Mouse (Mus musculus) telencephalon, adult 2 months (tissue): ENCODE measurements around the gene Rcsd1.
"Not testable (repeated sequence)": the region's sequence is repeated elsewhere in the genome, so short reads cannot be mapped to it uniquely, and the experiment has no call there.

Experiments
- DNase-seq: peaks from one replicate; pipeline ENCODE4 v3.0.0-alpha.2; 2011; ENCODE audit warnings: low read depth, low spot score

Rcsd1 gene

DNA sequence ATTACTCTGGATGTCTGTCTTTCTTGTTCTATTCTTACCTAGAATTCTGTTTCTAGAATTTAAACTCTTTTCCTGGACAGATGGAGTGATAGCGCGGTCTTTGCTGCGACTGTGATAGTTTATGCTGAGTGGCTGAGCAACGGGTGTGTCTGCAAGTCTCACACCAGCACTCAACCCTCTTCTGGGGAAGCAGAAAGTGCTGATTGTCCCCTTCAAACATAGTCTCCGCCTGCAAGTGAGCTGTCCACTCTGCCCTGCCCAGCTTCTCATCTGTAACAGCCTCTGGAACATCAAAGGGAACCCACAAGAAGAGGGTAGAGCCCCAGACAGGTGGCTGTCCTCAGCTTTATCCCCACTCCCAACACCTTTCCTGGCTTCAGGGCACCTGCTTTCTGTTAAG lies 19.7 kb downstream of the Rcsd1 start:
- no peak for DNase-seq

DNA sequence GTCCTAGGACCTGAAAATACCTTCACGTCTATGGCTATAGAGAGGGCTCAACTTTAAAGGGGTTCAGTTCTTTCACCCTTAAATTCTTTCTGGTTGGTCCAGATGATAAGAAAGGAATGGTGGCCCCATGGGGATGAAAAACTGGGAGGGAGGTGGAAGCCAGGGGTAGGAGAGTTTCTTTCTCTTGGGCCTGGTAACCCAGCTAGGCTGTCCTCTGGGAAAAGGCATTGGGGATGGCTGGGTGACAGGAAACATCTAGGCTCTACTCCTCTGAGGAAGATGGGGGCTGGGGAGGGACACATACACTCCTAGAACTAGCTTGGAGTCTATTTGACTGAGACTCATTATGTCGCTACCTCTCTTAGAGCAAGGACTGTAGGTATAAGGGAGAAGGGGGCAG lies 21.7 kb downstream of the Rcsd1 start:
- DNase-seq = no peak

DNA sequence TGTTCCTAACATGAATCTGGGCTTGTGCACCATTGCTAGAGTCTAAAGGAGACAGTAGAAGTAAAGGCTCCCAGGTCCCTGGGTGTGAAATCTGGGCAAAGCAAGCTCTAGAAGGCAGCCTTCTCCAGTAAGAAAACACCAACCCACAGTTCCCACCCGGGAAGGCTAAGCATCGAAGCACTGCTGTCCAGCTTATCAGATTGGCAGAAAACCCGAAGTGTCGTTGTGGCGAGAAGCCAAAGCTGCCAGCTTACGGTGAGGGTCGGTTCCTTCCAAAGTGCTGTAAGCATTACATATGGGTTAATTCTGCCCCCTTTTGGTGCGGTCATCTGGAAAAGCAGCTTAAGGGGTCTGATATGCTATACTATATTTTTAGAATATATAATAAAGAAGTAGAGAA lies 22.6 kb downstream of the Rcsd1 start:
- DNase-seq = no peak

DNA sequence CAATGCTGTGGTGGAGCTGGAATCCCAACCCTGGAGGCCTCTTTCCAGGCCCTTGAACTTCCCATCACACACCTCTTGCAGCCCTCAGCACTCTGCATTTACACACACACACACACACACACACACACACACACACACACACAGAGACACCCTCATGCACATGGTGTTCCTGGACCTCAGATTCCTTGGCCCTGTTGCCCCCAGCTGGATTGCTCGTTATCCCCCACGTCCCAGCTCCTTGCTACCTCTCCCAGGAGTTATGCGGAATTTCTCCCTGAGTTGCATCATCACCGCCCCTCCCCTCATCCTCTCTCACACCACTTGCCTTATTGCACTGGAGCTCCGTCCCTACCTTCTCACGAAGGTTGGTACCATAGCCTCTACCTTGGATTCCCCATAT lies 23.2 kb downstream of the Rcsd1 start:
- no peak for DNase-seq

DNA sequence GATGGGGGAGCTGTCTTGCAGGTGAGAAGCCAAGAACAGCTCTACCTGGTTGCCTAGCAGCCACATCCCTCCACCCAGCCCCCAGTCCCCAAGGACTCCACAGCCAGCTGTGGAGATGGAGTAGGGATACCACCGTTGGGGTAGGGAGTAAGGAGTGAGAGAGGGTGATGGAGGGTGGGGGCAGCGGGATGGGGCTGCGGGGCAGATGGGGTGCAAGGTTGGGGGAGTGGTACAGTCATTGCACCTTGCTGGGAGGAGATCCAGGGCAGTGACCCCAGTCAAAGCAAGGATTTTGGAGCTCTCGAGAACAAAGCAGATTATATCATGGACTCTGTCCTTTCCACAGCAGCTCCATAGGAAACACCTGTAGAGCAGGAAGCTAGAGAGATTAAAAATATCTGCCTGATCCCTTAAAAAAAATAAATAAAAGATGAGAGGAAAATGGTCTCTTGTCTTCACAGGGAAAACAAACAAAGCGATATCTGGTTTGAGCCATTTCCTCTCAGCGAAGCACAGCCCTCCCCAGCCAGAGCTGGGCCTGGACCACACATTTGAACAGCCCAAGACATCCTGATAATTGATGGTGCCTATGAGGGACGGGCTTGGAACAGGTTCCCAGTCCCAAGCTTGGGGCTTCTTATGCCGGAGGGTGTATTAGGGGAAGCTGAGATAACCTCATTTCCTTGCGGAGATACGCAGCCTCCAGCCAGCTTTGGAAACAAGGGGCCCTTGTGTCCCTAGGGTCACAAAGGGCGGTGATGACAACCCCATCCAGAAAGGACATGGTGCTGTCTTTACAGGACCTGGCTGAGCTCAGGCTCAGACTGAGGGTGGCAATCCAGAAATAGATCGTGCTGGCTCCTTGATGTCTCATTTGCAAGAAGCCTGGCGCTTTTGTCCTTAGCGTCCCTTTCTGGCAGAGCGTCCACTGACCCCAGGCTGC lies 25.0 kb downstream of the Rcsd1 start:
- DNase-seq = no peak

DNA sequence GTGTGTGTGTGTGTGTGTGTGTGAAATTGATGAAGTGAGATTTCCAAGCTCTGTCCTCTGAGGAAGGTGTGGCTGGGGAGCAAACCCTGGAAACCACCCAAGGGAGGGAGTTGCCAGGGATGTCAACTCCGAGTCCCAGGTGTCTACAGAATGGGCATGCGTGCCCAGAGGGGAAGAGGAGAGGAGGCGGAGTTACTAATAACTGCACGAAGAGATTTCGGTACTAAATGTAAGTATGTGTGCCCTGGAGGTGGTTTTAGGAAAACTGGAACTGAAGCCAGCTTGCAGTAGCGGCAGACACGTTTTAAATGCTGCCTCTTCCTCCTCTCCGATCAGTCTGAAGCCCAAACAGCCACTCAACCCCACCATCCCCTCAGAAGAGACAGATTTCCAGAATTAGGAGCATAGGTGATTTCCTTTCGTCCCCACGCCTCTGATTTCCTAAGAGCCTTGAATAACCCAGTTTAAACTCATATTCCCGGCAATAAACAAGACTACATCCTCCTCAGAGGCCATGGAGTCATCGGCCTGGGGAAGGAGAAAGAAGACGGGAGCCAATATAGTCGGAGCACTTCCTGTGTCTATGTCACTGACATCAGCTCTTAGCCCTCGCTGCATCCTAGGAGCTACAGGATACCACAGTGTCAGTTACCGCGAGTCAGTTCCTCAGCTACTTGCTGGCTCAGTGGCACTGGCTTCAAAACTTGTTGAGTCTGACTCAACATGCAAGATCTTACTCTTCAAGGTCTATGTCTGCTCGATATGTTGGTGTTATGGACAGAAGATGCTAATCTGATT lies 27.3 kb downstream of the Rcsd1 start:
- DNase-seq = no peak

DNA sequence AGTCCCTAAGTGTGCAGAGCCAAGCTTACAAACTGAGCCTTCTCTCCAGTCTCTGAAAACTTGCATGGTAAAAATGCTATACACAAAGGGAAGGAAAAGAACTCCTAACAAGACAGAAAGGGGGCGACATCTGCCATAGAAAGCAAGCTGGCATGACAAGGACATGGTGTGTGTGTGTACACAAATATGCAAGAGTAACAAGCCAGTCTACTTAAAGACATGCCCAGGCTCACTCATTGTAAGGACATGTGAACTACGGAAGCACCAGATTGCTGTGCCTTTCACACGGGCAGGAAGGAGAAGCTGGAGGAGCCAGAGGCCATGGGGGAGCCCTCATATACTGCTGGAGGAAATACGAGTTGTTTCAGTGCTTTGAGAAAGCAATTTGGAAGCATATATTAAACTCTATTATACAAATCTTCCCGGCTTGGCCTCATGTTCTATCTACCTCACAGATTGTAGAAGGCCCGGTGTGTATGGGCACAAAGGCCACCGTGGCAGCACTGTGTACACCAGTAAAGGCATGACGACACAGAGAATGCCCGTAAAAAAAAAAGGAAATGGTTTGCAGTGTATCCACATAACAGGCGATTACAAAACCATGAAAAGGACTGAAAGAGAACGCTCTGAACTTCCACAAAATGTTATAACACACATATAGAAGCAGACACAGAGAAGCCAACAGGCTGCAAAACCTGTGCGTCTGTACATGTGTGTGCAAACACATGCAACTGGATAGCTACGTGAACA lies 28.3 kb downstream of the Rcsd1 start:
- DNase-seq = no peak

DNA sequence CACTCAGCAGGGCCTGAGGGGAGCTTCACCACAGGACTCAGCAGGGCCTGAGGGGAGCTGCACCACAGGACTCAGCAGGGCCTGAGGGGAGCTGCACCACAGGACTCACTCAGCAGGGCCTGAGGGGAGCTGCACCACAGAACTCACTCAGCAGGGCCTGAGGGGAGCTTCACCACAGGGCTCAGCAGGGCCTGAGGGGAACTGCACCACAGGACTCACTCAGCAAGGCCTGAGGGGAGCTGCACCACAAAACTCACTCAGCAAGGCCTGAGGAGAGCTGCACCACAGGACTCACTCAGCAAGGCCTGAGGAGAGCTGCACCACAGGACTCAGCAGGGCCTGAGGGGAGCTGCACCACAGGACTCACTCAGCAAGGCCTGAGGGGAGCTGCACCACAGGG lies 29.5 kb downstream of the Rcsd1 start:
- DNase-seq = not testable (repeated sequence)

DNA sequence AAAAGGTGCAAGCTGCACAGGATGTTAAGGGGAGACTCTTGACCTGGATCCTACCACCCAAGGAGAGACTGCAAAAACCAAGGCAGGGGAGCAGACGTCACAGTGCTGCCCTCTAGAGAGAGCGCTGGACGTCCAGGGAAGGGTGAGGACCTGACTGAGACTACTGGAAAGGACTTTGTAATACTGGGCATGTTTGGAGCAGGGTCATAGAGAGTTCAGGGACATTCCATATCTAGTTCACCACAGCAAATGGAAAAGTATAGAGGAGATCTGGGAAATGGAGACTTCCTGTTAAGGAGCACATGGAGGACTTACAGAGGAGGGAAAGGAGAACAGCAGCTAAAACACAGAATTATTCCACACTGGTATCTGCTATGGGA lies 29.9 kb downstream of the Rcsd1 start:
- no peak for DNase-seq

DNA sequence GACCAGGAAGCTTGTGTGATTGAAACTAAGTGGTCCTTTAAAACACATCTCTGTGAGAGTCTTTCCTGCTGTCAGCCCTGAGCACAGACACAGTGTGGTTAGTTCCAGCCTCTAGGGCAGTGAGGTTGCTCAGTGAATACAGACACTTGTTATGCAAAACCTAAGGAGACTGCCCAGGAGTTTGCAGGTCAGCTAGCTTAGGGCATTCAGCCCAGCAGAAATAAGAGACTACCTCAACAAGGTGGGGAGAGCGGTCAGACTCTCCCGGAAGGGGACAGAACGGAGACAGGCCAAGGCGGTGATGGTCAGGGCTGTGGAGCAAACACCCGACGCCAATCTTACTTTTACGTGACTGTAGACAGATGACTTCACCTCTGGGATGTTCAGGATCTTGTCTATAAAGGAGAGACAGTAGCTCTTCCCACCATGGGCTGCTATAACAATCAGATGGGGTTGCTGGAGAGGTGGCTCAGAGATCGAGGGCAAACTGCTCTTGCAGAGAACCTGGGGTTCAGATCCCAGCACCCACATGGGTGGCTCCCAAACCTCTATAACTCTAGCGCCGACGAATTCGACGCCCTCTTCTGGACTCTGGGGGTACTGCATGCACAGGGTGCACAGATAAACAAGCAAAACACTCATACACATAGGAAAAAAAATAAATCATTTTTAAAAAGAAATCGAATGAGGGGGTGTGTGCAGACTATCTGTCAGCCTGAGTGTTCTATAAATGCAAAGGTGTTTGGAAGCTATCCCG lies 30.5 kb downstream of the Rcsd1 start:
- no peak for DNase-seq

DNA sequence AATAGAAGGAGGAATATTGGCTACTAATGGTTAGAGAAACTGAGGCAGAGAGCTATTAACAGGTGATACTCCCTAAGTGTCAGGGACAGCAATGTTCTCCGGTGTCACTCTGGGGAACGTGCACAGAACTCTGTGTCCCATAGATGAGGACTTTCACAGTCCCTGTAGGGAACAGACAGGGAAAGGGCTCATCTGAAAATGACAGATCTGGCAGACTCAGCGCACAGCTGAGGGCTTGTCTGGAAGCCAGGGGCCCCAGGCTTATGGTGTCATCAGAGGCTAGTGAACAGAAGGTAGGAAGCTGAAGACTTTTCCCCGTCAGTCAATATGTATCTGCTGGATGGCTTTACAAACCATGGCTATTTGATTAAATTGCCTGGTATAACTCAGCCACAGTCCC lies 32.0 kb downstream of the Rcsd1 start:
- no peak for DNase-seq

DNA sequence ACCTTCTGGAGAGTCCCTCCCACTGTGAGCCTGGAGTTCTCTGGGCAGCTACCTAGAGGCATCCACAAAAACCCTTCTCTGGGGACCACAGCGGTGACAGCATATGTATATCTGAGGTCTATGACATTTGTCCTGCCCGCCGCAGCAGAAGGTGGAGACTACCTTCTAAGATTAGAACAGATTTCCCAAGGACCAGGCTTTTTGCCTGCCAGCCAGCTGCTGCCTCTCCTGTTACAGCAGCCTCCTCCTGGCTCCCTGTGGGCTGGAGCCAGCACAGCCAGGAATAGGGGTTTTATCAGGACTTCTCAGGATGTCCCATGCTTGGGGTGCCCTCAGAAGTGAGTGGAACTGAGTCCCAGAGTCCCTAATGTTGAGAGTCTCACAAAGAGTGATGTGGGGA lies 32.6 kb downstream of the Rcsd1 start:
- no peak for DNase-seq

DNA sequence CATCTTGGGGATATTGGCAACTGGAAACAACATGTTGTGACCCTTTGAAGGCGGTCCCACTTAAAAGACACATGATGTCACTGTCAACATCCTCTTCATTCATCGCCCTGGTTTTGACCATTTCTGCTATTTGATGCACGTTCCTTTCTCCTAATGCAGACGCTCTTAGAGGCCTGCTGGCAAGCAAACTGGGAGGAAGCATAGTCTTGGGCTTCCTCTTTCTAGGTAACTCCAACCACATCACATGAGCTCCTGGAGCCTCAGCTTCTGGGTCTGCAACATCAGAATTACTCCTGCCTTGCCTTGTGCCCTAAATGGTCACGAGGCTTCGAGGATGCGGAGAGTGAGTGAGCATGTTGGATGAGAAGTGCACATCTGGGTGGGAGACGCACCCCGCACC lies 34.4 kb downstream of the Rcsd1 start:
- DNase-seq = no peak

DNA sequence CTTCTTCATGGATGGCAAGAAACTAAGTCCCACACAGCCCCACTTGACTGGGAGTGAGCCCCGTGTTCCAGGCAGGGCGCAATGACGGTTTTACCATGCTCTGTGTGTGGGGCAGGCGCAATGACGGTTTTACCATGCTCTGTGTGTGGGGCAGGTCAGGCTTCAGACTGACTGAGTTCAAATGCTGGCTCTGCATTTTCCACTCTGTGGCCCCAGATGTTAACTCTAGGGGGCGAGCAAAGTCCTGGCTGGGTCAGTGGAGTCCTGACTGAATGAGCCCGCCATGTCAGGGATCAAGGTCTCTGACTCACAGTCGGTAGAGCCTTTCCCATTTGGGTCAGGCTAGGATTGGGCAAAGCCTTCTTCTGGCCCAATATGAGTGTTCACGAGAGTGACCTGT lies 37.2 kb downstream of the Rcsd1 start:
- DNase-seq = no peak

DNA sequence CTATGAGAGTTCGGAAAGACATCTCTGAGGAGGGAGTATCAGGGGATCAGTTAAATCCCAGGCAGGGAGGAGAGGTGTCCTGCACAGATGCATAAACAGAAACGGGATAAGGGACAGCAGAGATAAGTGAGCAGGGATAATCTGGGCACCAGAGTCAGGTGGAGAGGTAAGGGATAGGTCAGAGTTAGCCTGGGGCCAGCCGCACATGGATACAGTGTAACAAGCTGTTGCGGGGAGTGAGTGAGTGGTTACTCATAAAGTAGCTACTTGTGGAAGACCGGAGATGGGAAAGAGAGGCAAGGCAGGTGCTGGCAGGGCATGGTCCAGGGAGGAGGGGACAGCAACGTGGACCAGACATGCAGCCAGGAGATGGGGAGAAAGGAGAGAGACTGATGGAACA lies 39.5 kb downstream of the Rcsd1 start:
- DNase-seq = no peak

DNA sequence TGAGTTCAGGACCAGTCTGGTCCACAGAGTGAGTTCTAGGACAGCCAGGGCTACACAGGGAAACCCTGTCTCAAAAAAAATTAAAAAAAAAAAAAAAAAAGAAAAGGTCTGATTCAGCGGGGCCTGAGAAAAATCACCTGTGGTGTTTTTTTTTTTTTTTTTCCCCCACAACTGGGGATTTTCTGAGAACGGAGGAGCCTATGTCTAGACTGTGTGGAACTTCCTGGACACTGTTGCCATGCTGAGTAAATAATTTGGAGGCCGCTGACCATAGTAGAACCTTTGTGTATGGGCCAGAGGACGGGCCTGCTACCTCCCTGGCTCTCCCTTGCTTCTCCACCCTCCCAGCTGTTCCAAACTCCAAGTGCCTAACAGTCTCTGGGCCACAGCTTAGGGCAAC lies 40.7 kb downstream of the Rcsd1 start:
- no peak for DNase-seq

DNA sequence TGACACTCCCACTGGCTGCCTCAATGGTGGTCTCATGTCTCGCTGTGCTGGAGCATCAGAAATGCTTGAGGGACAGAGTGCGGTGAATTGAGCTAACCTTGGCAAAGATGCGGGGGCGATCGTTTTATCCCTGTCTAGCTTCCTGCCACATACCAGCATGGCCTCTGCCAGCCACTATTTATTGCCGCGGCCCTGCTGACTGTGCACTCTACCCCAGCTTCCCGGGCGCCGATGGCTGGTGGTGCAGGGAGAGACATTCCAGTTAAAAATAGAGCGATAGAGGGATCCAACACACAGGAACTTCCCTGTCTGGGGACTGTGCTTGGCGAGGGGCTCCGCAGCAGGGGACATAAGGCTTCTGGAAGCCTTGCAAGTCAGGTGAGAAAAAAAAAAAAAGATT lies 42.2 kb downstream of the Rcsd1 start:
- no peak for DNase-seq

DNA sequence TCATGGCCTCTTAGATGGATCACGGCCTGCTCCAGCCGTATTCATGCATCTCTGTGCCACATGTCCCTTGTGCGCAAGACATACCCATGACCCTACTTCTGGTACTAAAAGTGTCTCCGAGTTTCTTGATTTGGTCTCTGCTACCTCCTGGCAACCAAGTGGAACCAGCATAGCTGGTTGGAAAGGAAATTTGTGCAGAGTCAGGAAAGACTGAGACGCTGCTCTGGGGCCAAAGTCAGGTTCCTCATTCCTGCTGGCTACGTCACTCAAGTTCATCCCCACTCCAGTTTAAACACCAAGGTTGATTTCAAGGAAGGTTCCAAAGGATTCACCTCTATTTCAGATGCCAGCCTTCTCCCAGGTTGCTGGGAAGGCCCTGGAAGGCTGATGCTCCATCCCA lies 42.6 kb downstream of the Rcsd1 start:
- no peak for DNase-seq

DNA sequence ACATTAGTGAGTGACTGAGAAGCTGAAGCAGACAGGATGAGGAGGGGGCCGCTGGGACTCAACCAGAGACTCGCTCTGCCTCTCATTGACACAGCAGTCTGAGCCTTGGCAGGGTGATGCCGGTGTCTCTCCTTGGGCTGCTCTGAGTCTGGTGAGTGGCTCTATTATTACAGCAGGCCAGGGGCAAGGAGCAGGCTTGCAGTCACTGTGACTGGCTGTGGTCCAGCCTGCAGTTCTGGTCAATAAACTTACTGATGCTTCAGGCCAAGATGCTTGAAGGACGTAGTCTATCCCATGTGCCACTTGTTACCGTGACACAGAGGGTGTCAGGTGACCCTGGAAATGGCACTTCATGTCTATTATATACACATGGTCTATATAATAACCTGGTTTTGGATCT lies 43.8 kb downstream of the Rcsd1 start:
- DNase-seq = no peak

DNA sequence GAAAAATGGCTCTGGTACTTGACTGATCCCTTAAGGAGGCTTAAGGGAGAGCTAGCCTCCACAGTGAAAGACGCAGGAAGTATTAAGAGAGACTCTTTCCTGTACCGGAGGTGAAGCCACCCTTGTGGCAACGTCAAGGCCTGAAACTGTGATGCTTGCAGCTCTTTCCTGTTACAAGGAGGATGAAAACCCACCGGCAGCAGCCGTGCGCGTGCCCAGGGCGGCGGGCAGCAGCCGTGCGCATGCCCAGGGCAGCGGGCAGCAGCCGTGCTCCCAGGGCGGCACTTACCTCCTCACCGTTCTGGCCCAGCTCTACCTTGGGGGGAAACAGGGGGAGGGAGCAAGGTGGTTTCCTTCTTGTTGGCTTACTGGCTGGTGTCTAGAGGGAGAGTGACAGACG lies 46.3 kb downstream of the Rcsd1 start:
- DNase-seq = no peak

DNA sequence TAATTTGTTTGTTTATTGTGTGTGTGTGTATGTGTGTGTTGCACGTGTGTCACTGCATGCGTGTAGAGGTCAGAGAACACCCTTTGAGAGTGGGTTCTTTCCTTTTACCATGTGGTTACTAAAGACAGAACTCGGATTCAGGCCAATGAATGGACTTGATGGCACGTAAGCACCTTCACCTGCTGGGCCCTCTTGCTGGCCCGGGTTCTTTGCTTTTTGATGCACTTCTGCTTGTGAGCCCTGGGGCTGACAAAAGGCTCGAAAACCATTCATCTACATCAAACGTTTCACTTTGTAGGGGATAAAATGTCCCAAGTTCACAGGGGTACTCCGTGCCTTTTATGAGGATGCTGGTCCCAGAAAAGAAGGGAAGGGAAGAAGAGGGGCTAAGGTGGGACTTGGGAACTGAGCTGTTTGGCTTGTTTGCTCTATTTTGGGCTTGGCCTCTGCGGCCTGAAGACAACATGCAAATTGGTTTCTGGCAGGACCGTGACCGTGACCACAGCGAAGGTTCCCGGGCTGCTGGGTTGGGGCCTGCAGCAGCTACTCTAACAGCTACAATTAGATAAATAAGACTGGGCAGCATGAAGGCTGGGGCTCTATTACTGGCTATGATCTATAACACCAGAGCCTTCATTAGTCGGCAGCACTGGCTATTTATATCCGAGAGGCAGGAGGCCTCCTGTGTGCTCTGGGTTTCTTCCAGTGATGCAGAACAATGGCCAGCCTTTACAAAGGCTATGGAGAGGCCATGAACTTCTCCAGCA lies 46.9 kb downstream of the Rcsd1 start:
- no peak for DNase-seq
